ENCODE assay signal across 17 mouse cellular contexts in the genomic region with DNA sequence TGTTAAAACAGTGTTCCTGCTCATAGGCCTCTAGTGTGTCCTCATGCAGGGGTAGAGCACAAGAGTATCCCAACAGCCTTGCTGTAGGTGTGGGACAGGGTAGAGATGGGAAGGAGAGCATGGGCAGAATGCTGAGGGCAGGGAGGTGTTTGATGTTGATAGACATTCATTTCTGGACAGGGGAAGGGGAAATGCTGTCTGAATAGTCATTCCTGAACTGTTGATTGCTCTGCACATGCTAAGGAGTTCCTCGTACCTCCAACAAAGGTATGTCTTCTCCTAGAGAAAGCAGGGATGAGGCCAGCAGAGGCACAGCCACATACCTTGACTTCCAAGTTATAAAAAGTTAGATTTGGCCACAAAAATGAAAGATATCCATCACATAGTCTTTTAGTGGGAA.
"Had no signal": no experiment of that assay in that cellular context is flagged by ENCODE, and none has a peak within 500 bp of the region (broad histone marks: within the 10 kb centered on the region; RNA-seq: fewer than 3 reads in every experiment).

No protein-coding gene starts in this region.

- H3K27me3 ChIP-seq: lung, embryonic 15.5 days; midbrain, embryonic 12.5 days; neural tube, embryonic 13.5 days; neural tube, embryonic 15.5 days had no signal

- H3K36me3 ChIP-seq: lung, embryonic 15.5 days; midbrain, embryonic 10.5 days; midbrain, embryonic 12.5 days; neural tube, embryonic 13.5 days; neural tube, embryonic 15.5 days had no signal

- H3K9ac ChIP-seq: lung, embryonic 15.5 days; midbrain, embryonic 12.5 days; neural tube, embryonic 13.5 days; neural tube, embryonic 15.5 days had no signal

- H3K4me2 ChIP-seq: lung, embryonic 15.5 days; midbrain, embryonic 12.5 days; neural tube, embryonic 13.5 days; neural tube, embryonic 15.5 days had no signal

- H3K4me1 ChIP-seq: lung, embryonic 15.5 days had no signal

- ATAC-seq: midbrain, embryonic 16.5 days had no signal

- H3K27ac ChIP-seq: lung, embryonic 15.5 days; midbrain, embryonic 10.5 days; midbrain, embryonic 12.5 days; neural tube, embryonic 13.5 days had no signal

- DNase-seq: lung, adult 2 months; lung, postnatal 14 days; midbrain, embryonic 14.5 days; retina, postnatal 1 day; right cerebral cortex, postnatal 25 days; right cerebral cortex, postnatal 4 days; spleen, adult 18-20 months; thymus, adult 18-20 months; thymus, postnatal 14 days; thymus, postnatal 36 days had no signal

- H3K9me3 ChIP-seq: lung, embryonic 15.5 days; midbrain, embryonic 10.5 days; midbrain, embryonic 12.5 days; neural tube, embryonic 13.5 days; neural tube, embryonic 15.5 days had no signal

- H3K4me3 ChIP-seq: lung, embryonic 15.5 days; midbrain, embryonic 10.5 days; midbrain, embryonic 12.5 days; myocyte; neural tube, embryonic 13.5 days; neural tube, embryonic 15.5 days had no signal
